Mouse (Mus musculus): ENCODE measurements at regions not wholly inside any gene's neighbourhood (a gene's known extent, or its start where the extent isn't known, plus 50 kb on each side); places are given as distances from the start of the nearest gene placed in this dataset.

DNA sequence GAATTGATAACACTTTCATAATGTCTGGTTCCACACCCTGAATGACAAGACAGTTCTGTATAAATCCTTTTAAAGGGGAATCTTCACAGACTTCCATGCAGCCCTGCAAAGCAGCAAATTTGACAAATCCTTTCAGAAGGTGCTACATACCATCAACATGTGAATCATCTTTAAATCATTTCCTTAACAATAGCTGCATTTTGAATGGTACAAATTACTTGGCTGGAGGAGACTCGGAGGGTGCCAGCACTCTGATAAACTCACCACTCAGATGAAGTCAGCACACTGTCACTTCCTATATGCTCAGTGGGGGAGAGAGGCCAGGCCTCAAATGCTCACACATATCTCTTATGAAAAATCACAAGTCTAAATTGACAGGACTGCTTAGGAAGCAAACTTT, 386.1 kb downstream of the Efnb2 start:
- no peak for TF ChIP-seq POLR2A (IDR thresholded peaks at IDR 0.05; ENCODE audit: control insufficient read depth in 1 of 2, insufficient read depth in 1 of 2, low read depth in 1 of 2, low read length in 2 of 2, poor library complexity in 1 of 2)
- no peak for TF ChIP-seq CTCF (IDR thresholded peaks at IDR 0.05 in 2 of 3, conservative IDR thresholded peaks at IDR 0.05 in 1 of 3; ENCODE audit: control insufficient read depth in 1 of 3, insufficient read depth in 1 of 3, low read depth in 2 of 3, low read length in 3 of 3, poor library complexity in 1 of 3, severe bottlenecking in 1 of 3)
- no peak for TF ChIP-seq NELFE (IDR thresholded peaks at IDR 0.05; ENCODE audit: low read depth, low read length)
- TF ChIP-seq ZKSCAN1 (IDR thresholded peaks at IDR 0.05; ENCODE audit: low read depth, low read length) = no peak
